Mouse (Mus musculus) urinary bladder, postnatal 10 days (tissue): ENCODE measurements around the gene Hspa4.
"Not testable (repeated sequence)": the region's sequence is repeated elsewhere in the genome, so short reads cannot be mapped to it uniquely, and the experiment has no call there.

ENCODE experiments used
- DNase-seq: peaks from one replicate; pipeline ENCODE4 v3.0.0; 2022; ENCODE audit warnings: low spot score

Hspa4 gene

GRCm38 (mm10) chr11:53307558-53308065 is 7.4 kb upstream of the Hspa4 start:
- no peak for DNase-seq

- DNase-seq: no peak
Observed at GRCm38 (mm10) chr11:53306965-53307364, 6.7 kb upstream of the Hspa4 start.

GRCm38 (mm10) chr11:53304044-53304840 is 4.0 kb upstream of the Hspa4 start:
- DNase-seq: no peak

GRCm38 (mm10) chr11:53301167-53301515 is 884 bp upstream of the Hspa4 start:
- DNase-seq: no peak

GRCm38 (mm10) chr11:53299551-53300329 is 517 bp downstream of the Hspa4 start:
- DNase-seq: peak; percentile 18

- DNase-seq: no peak
Observed at GRCm38 (mm10) chr11:53297947-53298860, 2.1 kb downstream of the Hspa4 start.

- no peak for DNase-seq
Observed at GRCm38 (mm10) chr11:53296880-53297279, 3.4 kb downstream of the Hspa4 start.

GRCm38 (mm10) chr11:53294441-53294840 is 5.8 kb downstream of the Hspa4 start:
- DNase-seq: no peak

GRCm38 (mm10) chr11:53290871-53291270 is 9.4 kb downstream of the Hspa4 start:
- DNase-seq: no peak

GRCm38 (mm10) chr11:53290187-53290586 is 10.1 kb downstream of the Hspa4 start:
- DNase-seq: not testable (repeated sequence)

- DNase-seq: no peak
Observed at GRCm38 (mm10) chr11:53285885-53286284, 14.4 kb downstream of the Hspa4 start.

GRCm38 (mm10) chr11:53278411-53278810 is 21.8 kb downstream of the Hspa4 start:
- DNase-seq: no peak

GRCm38 (mm10) chr11:53275358-53275757 is 24.9 kb downstream of the Hspa4 start:
- no peak for DNase-seq

- DNase-seq: no peak
Observed at GRCm38 (mm10) chr11:53273313-53273712, 26.9 kb downstream of the Hspa4 start.

- no peak for DNase-seq
Observed at GRCm38 (mm10) chr11:53269596-53269995, 30.7 kb downstream of the Hspa4 start.

GRCm38 (mm10) chr11:53260556-53260955 is 39.7 kb downstream of the Hspa4 start:
- no peak for DNase-seq

GRCm38 (mm10) chr11:53260056-53260455 is 40.2 kb downstream of the Hspa4 start:
- DNase-seq: no peak

GRCm38 (mm10) chr11:53259047-53259632 is 41.1 kb downstream of the Hspa4 start:
- no peak for DNase-seq

GRCm38 (mm10) chr11:53256914-53257313 is 43.3 kb downstream of the Hspa4 start:
- DNase-seq: no peak

GRCm38 (mm10) chr11:53254926-53255325 is 45.3 kb downstream of the Hspa4 start:
- peak; percentile 55 for DNase-seq

- DNase-seq: no peak
Observed at GRCm38 (mm10) chr11:53254428-53254827, 45.8 kb downstream of the Hspa4 start.
